Mouse (Mus musculus) liver, embryonic 12.5 days (tissue): ENCODE results near the gene Grm4. TPM values are rescaled to one million over a fixed set of nuclear protein-coding genes. Genes with fewer than 3 reads are reported as not detected.

ENCODE experiments used
- ATAC-seq: fragments of 200-750 bp; cut with Nextera tagmentation; 2 replicates; pipeline ENCODE4 v1.8.0; 2017; ENCODE audit warnings: moderate number of reproducible peaks, mild to moderate bottlenecking, moderate library complexity
- H3K27ac ChIP-seq: fragments of 300-500 bp; sonication (generic); 2 replicates; pipeline ENCODE4 v1.5.1; 2016; ENCODE audit warnings: mild to moderate bottlenecking
- H3K27me3 ChIP-seq: fragments of 300-500 bp; sonication (generic); replicated peaks from 2 replicates; pipeline ENCODE4 v1.6.1; 2016; ENCODE audit warnings: mild to moderate bottlenecking, moderate library complexity
- H3K36me3 ChIP-seq: fragments of 300-500 bp; sonication (generic); 2 replicates; pipeline ENCODE4 v1.6.1; 2016; ENCODE audit warnings: mild to moderate bottlenecking, moderate library complexity
- H3K4me1 ChIP-seq: fragments of 300-500 bp; sonication (generic); 2 replicates; pipeline ENCODE4 v1.6.1; 2016
- H3K4me2 ChIP-seq: fragments of 300-500 bp; sonication (generic); 2 replicates; pipeline ENCODE4 v1.6.1; 2016; ENCODE audit warnings: mild to moderate bottlenecking, moderate library complexity
- H3K4me3 ChIP-seq: fragments of 300-500 bp; sonication (generic); 2 replicates; pipeline ENCODE4 v1.5.1; 2016; ENCODE audit warnings: mild to moderate bottlenecking, moderate library complexity
- H3K9ac ChIP-seq: fragments of 300-500 bp; sonication (generic); 2 replicates; pipeline ENCODE4 v1.6.1; 2016; ENCODE audit warnings: mild to moderate bottlenecking, moderate library complexity
- H3K9me3 ChIP-seq: fragments of 300-500 bp; sonication (generic); replicated peaks from 2 replicates; pipeline ENCODE4 v1.6.1; 2016; ENCODE audit warnings: mild to moderate bottlenecking, moderate library complexity
- WGBS: fragments of 180-500 bp; shearing (Covaris S2); methylation state at CpG from one replicate; pipeline ENCODE4 v1.1.7; 2016; ENCODE audit not compliant: insufficient replicate concordance; 5-methylcytosine and 5-hydroxymethylcytosine counted together
- polyA plus RNA-seq: library from polyadenylated mRNA; unstranded; fragments of >200 nt; fragmentation: Nextera tagmentation; extraction: Ambion mirVana; gene quantifications from 2 replicates; pipeline ENCODE4 v1.2.1, GENCODE M21; 2016

Gene Grm4
- polyA plus RNA-seq, 1 experiment from 2014 or later = 0.05 TPM

GRCm38 (mm10) chr17:27523121-27523520, 1.9 kb upstream of the Grm4 start:
- Histone ChIP-seq H3K27ac (no peak overlapping the region), H3K9ac (no peak overlapping the region), H3K36me3 (no peaks in the 10 kb centered on the region), H3K4me2 (no peak overlapping the region), H3K4me3 (no peak overlapping the region), H3K27me3 (peaks cover 49% of the 10 kb centered on the region), H3K9me3 (no peaks in the 10 kb centered on the region), H3K4me1 (no peaks in the 10 kb centered on the region)
- ATAC-seq = no peak
- WGBS = 60% methylated on average over 7 of the region's 7 CpGs

DNA sequence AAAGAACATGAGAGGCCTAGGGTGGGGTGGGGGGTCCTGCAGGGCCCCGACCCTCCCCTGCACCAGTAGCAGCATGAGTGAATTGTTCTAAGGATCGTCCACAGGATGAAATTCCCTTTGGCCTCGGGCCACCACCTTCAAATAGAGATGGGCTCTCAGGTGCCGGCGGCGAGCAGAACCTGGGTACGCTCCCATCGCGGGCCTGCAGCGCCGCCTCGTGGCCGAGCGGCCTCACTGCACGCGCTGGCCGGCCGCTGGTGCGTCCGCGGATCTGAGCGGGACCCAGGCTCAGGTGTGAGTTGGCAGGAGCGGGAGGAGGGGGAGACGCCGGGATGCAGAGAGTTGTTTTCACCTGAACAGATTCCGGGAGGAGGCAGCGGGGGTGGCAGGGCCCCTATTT, 646 bp downstream of the Grm4 start:
- Histone ChIP-seq H3K4me1 (no peaks in the 10 kb centered on the region), H3K36me3 (no peaks in the 10 kb centered on the region), H3K27me3 (peaks cover 75% of the 10 kb centered on the region), H3K4me2 (no peak overlapping the region), H3K27ac (no peak overlapping the region), H3K9me3 (no peaks in the 10 kb centered on the region), H3K4me3 (no peak overlapping the region), H3K9ac (no peak overlapping the region)
- WGBS = under 1% methylated on average over 27 of the region's 27 CpGs
- ATAC-seq = 0 out of 2 replicates have a peak, but pooled peaks have one; percentile 27

GRCm38 (mm10) chr17:27518700-27519595, 2.3 kb downstream of the Grm4 start:
- no peak overlapping the region for H3K4me2 ChIP-seq
- no peak overlapping the region for H3K4me3 ChIP-seq
- peaks cover 91% of the 10 kb centered on the region for H3K27me3 ChIP-seq
- 43% methylated on average over 15 of the region's 15 CpGs for WGBS
- H3K9ac ChIP-seq = no peak overlapping the region
- no peak for ATAC-seq
- H3K9me3 ChIP-seq = no peaks in the 10 kb centered on the region
- H3K36me3 ChIP-seq = no peaks in the 10 kb centered on the region
- H3K27ac ChIP-seq = no peak overlapping the region
- no peaks in the 10 kb centered on the region for H3K4me1 ChIP-seq

DNA sequence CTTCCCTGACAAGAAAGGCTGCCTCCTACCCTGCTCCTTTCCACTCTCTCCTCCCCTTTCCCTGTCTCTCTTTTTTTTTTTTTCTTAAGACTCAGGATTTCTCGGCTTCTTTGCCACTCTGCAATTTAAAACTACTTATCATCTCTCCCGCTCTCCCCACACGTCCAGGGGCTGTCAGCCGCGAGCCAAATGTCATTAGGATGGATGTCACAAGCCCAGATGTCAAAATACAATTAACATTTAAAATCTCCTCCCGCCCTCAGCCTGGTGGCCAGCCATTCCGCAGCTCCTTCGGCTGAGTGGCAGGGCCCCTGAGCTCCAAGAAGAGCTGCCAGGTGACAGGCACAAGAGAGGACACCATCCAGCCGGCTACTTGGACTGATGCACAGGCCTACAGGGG, 2.9 kb downstream of the Grm4 start:
- no peaks in the 10 kb centered on the region for H3K9me3 ChIP-seq
- no peak for ATAC-seq
- H3K9ac ChIP-seq = no peak overlapping the region
- H3K4me3 ChIP-seq = no peak overlapping the region
- 39% methylated on average over 9 of the region's 9 CpGs for WGBS
- H3K4me1 ChIP-seq = no peaks in the 10 kb centered on the region
- H3K36me3 ChIP-seq = no peaks in the 10 kb centered on the region
- H3K27me3 ChIP-seq = peaks cover 98% of the 10 kb centered on the region
- no peak overlapping the region for H3K27ac ChIP-seq
- H3K4me2 ChIP-seq = no peak overlapping the region

GRCm38 (mm10) chr17:27513916-27514762, 7.1 kb downstream of the Grm4 start:
- Histone ChIP-seq H3K27ac (no peak overlapping the region), H3K27me3 (peaks cover 100% of the 10 kb centered on the region), H3K4me1 (peaks cover 14% of the 10 kb centered on the region; the same call in 1 of the 2 replicates), H3K4me2 (no peak overlapping the region), H3K9me3 (no peaks in the 10 kb centered on the region), H3K36me3 (no peaks in the 10 kb centered on the region), H3K9ac (no peak overlapping the region), H3K4me3 (no peak overlapping the region)
- ATAC-seq = no peak
- WGBS = 34% methylated on average over 27 of the region's 27 CpGs

DNA sequence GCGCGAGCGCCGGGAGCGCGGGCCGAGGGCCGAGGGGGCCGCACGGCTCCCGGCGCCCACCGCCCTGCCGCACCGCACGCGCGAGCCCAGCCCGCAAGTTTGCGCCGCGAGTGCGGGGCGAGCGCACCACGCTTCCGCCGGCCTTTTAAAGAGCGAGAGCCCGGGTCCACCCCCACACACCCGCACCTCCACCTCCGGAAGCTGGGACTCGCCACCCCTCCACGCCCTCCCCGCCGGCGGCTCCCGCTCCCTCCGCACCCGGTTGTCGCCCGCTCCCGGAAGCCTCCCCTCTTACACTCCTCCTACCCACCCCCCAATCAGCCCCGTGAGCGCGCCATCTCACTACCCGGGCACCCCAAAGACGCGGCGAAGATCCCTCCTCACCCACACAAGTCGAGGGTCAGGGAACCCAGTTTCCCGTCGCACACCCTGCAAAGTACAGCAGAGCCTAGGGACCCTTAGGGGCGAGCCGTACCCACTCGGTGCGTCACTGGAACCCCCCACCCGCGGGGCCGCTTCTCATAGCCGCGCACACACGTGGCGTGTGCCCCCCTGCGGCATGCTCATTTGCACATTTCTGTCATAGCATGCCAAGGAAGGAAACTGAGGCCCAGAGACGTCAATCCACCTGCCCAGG, 7.8 kb downstream of the Grm4 start:
- Histone ChIP-seq H3K27me3 (peaks cover 100% of the 10 kb centered on the region), H3K4me3 (peak overlapping the region; percentile 50), H3K9me3 (no peaks in the 10 kb centered on the region), H3K4me1 (peaks cover 14% of the 10 kb centered on the region; the same call in 1 of the 2 replicates), H3K9ac (no peak overlapping the region), H3K36me3 (no peaks in the 10 kb centered on the region), H3K4me2 (peak overlapping the region; percentile 66), H3K27ac (no peak overlapping the region)
- WGBS = 5% methylated on average over 46 of the region's 66 CpGs
- ATAC-seq = no peak

DNA sequence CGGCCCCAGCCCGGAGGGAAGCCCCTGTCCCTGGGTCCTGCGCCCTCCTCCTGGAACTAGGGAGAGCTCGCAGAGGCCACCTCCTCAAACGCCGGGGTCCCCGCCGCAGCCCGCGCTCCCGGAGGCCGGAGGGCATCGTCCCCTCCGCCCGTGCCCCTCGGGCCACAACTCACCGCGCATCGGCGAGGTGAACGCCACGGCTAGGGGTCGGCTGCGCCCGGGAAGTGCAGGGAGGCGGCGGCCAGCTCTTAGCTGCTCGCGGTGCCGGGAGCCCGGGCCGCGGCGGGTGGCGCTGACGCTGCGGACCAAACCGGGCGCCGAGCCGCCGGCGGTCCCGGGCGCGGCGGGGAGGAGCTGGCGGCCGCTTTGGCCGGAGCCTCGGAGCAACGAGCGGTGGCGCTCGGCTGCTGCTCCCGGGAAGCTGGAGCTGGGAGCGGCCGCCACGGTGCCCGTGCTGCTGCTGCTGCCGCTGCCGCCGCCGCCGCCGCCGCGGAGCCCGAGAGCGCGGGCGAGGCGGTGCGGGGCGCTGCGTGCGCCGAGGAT, 8.5 kb downstream of the Grm4 start:
- no peaks in the 10 kb centered on the region for H3K36me3 ChIP-seq
- ATAC-seq = no peak
- H3K9me3 ChIP-seq = no peaks in the 10 kb centered on the region
- H3K27me3 ChIP-seq = peaks cover 100% of the 10 kb centered on the region
- H3K9ac ChIP-seq = no peak overlapping the region
- peak overlapping the region; percentile 50 for H3K4me3 ChIP-seq
- WGBS = 1% methylated on average over 76 of the region's 78 CpGs
- H3K4me2 ChIP-seq = peak overlapping the region; percentile 66
- peaks cover 14% of the 10 kb centered on the region; the same call in 1 of the 2 replicates for H3K4me1 ChIP-seq
- no peak overlapping the region for H3K27ac ChIP-seq

DNA sequence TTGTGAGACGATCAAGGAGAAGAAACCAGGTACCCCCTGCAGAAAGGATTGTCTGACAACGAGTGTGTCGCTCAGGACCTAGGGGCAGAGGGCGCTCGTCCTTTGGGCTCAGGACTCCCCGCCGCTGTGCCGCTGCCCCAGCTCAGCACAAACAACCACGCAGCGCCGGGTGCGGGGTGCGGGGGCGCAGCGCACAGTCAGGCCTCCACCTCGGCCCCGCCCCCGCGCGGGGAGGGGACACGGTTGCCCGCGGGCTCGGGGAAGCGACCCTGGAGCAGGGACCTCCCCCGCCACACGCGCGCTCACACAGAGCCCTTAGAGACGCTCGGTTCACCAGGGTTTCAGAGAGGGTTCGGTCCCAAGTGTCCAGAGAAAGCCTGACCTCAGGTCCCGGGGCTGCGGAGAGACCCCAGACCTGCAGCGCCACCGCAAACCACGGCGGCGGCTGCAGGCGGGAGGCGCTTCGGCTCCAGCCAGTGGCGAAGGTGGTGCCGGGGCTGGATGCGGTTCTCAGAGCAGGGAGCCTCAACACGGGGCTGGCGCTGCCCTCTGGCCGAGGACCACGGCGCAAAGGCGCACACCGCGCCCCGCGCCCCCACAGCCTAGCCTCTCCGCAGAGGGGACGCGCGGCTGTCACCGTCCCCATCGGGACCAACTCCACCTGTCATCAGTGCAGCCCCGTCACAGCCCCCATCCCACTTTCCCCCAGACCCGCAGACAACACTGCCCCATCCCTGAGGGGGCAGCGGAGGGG, 9.2 kb downstream of the Grm4 start:
- Histone ChIP-seq H3K9ac (no peak overlapping the region), H3K27me3 (peaks cover 100% of the 10 kb centered on the region), H3K4me3 (peak overlapping the region; percentile 50), H3K36me3 (no peaks in the 10 kb centered on the region), H3K4me2 (peak overlapping the region; percentile 66), H3K27ac (no peak overlapping the region), H3K4me1 (peaks cover 14% of the 10 kb centered on the region; the same call in 1 of the 2 replicates), H3K9me3 (no peaks in the 10 kb centered on the region)
- 3% methylated on average over 60 of the region's 64 CpGs for WGBS
- no peak for ATAC-seq

GRCm38 (mm10) chr17:27511125-27511735, 10.0 kb downstream of the Grm4 start:
- Histone ChIP-seq H3K4me3 (no peak overlapping the region), H3K27ac (no peak overlapping the region)
- 58% methylated on average over 7 of the region's 7 CpGs for WGBS

GRCm38 (mm10) chr17:27510258-27511124, 10.7 kb downstream of the Grm4 start:
- Histone ChIP-seq H3K4me3 (no peak overlapping the region), H3K4me2 (no peak overlapping the region), H3K9me3 (no peaks in the 10 kb centered on the region), H3K27me3 (peaks cover 100% of the 10 kb centered on the region), H3K36me3 (no peaks in the 10 kb centered on the region), H3K4me1 (peaks cover 14% of the 10 kb centered on the region; the same call in 1 of the 2 replicates), H3K27ac (no peak overlapping the region), H3K9ac (no peak overlapping the region)
- no peak for ATAC-seq
- WGBS = 45% methylated on average over 9 of the region's 9 CpGs

More at GRCm38 (mm10) chr17:27511125-27511735, 10.0 kb downstream of the Grm4 start:
- Histone ChIP-seq H3K4me2 (no peak overlapping the region), H3K4me1 (peaks cover 14% of the 10 kb centered on the region; the same call in 1 of the 2 replicates), H3K9ac (no peak overlapping the region), H3K36me3 (no peaks in the 10 kb centered on the region), H3K27me3 (peaks cover 100% of the 10 kb centered on the region), H3K9me3 (no peaks in the 10 kb centered on the region)
- no peak for ATAC-seq
